Mouse (Mus musculus) embryo, embryonic 9.5 days (tissue): ENCODE measurements at regions not wholly inside any gene's neighbourhood (a gene's known extent, or its start where the extent isn't known, plus 50 kb on each side); places are given as distances from the start of the nearest gene placed in this dataset.

Experiments
- DNase-seq: peaks from one replicate; pipeline ENCODE4 v3.0.0-alpha.2; 2017; ENCODE audit errors: extremely low spot score

DNA sequence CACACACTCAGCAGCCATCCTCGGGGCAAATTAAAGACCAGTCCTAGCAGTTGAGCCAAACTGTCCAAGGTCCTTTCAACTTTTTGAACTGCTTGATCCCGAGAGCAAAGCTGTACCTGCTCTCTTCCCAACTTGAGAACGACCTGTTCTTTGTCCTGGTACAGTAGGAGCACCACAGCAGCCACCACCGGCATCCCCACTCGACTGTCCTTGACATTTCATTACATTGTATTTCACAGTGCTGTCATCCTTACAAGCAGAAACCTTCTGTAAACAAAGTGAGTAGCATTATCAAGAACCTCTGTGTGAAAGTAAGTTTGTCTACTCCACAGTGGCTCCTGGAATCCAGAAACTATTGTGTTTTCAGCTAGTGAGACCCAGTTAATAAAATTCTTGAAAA, 240.2 kb upstream of the Zfp462 start:
- DNase-seq: no peak

DNA sequence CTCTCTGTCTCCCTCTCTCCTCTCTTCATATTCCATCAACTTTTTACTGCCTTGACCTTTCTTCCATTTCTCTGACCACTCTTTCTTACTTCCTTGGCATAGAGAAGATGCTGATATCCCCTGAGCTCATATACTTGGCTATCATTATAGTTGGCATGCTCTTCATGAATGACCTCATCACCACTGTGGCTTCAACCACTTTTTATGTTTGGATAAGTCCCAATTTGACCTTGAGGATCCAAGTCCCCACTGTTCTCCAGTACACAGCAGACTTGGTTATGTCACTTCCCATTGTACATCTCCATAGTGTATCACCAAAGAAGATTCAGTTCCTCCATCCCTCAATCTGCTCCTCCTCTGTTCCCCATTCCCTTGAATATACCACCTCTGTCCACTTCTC, 235.1 kb upstream of the Zfp462 start:
- DNase-seq: no peak

DNA sequence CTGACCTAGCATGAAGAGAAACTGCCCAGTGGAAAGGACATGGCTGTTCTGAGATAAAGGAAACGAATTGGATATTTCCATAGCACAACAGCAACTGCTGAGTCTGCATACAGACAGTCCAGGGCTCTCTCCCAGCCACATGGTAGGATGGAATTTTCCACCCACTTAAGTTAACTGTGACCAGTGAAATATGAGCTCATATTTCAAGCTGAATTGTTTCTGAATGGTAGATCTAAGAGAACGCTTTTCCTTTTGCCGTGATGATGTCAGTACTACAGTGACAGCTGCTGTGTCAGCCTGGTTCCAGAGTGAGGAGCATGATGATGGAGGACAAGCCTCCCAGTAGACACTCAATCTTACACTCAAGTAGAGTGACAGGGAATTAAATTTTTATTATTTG, 231.9 kb upstream of the Zfp462 start:
- no peak for DNase-seq

DNA sequence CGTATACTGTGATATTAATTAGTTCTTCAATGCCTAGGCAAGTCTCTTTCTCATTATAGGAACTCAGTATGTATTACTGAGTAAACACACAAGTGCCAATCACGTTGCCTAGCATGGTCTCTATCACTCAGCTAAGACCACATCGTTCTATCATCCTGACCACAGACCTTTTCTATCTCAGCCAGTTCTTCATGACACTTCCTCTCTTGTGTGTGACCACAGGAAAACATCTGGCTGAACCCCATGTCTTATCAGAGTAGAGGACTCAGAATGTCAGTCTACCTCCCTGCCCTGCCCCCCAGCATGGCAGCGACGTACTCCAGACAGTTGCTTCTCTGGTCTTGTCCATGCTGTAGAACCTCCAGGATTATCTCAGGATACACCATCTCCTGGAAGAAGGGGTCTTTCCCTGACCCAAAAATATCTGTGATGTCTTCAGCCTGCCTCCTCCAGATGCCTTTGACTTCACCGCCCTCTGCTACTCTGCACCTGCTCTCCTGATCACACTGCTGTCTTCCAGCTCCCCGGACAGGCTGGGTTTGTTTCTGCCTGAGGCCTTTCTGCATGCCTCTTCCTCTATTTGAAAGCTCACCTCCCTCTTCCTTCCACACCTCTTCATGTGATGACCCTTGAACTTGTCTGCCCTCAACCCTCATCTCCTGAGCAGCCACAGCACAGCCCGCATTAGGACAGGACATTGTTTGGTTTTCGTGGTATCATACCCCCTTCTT, 230.1 kb upstream of the Zfp462 start:
- no peak for DNase-seq

DNA sequence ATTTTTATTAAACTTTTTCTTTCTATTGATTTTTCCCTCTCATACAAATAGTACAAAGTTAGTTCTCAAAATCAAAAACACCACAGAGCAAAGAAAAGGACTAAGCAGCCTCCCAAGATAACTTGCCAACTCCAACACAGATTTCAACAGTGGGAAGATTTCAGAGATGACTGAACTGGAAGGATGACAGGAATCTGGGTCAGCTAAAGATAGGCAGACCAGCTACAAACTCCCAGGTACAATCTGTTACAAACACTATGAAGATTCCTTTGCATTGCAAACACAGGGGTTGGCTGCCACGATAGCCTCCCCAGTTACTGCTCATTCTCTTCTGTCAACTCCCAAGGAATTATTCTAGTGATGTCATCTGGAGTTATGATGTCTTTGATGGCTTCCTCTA, 226.8 kb upstream of the Zfp462 start:
- DNase-seq: no peak

DNA sequence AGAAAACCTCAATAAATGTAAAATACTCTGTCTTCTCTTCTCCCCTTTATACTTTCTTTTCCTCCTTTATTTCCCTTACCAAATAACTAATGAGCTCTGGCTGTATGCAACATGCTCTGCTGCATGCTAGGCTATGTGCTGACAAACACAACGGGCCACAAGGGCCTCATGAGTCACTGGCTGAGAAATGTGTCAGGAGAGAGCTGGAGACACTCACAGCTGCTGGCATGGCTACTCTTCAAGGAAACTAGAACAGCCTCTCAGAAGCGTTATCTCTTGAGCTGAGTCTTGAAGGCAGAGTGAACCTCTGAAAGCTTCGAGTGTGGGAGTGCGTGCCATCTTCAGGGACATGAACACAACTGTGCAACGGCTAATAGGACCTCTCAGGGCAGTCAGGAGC, 205.8 kb upstream of the Zfp462 start:
- DNase-seq: no peak

DNA sequence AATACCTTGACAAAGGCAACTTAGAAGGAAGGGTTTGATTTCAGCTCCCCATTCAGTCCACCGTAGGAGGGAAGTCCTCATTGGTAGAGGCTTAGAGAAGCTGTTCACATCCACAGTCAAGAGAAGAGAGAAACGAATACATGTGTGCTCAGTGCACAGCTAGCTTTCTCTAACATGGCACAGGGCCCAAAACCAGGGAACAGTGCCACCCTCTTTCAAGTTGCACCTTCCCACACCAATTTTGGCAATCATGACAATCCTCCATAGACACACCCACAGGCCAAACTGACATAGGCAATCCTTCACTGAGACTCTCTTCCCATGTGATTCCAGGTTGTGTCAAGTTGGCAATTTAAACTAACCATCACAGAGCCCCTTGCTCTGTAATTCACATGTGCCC, 193.4 kb upstream of the Zfp462 start:
- DNase-seq: no peak

DNA sequence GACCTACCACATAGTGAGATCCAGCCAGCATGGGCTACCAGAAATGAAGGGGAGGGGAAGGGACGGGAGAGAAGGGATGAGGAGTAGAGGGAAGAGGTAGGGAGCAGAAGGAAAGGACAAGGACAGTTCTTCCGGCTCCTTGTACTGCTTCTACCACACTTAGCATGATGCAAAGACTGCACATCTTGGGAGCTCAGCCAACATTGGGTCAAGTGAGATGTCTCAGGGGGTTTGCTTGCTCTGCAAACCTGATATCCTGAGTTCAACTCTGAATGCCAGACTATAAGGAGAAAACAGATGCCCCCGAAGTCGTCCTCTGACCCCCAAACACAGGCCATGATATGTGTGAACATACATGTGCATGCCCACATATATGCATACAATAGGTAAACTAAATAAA, 188.4 kb upstream of the Zfp462 start:
- no peak for DNase-seq

DNA sequence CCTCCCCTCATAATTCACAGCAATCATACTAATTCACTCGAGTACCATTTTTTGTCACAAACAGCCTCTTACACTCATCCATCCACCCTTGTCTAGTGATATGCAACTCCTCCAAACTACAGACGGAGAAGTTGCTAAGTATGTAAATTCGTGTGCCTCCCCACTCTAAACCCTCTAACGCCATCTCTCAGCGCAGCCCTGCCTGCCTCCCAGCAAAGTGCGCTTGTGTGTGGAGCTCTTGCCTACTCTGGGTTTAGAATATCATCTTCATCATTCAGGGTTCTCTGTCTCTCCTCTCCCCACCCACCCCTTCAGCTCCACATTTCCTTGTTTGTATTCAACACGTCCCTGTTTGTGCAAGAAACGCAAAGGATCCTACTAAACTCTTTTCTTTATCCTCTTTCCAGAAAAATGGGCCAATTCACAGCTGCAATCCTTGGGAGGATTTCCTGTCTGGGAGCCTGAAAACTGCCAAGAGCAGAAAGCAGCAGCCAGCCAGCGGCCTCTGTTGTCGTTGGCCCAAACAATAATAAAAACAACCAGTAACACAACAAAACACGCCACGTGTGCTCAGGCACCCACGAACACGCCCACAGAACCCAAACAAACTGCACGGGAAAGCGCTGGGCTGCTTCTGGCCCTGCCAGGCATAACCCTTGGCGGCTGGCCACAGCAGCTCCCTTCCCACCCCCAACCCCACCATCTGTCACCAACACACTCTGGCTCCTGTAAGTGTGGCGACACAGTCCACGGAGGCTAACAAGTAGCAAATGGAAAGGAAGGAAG, 186.9 kb upstream of the Zfp462 start:
- DNase-seq: peak; percentile 24

DNA sequence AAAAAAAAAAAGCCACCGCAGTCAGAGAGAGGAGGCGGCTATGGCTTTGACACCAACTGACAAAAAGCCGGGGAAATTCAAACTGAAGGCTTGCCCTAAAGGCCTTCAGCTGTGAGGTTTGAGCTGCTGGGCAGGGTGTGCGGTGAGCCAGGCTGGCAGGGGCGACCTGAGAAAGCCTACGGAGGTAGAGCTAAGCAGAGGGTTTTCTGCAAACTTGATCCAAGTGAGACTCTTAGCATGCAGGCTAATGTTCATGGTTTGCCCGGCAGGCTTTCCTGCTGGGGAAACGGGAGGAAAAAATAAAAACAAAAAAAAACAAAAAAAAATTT, 186.4 kb upstream of the Zfp462 start:
- DNase-seq: no peak

DNA sequence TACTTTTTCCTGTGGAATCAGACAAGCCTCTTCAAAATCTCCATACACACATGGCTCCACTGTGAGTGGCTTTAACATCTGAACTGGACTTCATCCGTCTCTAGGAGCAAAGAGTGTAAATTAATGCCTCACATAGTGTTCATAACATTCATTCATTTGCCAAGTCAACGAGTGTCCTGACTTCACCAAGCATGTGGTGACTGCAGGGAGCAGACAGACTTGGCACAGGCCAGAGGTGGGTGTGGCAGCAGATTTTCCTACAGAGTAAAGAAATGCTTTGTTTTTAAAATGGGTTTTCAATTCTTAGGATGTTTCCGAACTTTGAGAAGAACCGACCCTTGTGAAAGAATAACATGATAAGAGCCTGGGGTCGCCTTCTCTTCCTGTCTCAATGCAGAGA, 183.6 kb upstream of the Zfp462 start:
- no peak for DNase-seq

DNA sequence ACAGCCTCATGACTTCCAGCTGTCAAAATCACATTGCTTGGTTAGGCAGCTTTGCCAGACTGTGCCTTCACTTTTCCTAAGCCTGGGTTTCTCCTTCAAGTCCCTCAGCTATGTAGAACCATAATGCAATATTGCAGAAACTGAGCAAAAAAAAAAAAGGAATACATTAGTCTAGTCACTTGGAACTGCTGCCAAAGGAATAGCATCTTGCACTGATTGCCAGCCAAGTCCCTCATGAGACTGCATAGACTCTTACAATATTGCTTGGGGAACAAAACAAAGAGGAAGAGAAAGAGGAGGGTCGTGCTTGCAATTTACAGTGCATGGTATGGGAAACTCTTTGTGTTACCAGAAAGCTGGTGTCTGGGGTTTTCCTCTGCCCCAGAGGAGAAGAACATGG, 179.8 kb upstream of the Zfp462 start:
- no peak for DNase-seq

DNA sequence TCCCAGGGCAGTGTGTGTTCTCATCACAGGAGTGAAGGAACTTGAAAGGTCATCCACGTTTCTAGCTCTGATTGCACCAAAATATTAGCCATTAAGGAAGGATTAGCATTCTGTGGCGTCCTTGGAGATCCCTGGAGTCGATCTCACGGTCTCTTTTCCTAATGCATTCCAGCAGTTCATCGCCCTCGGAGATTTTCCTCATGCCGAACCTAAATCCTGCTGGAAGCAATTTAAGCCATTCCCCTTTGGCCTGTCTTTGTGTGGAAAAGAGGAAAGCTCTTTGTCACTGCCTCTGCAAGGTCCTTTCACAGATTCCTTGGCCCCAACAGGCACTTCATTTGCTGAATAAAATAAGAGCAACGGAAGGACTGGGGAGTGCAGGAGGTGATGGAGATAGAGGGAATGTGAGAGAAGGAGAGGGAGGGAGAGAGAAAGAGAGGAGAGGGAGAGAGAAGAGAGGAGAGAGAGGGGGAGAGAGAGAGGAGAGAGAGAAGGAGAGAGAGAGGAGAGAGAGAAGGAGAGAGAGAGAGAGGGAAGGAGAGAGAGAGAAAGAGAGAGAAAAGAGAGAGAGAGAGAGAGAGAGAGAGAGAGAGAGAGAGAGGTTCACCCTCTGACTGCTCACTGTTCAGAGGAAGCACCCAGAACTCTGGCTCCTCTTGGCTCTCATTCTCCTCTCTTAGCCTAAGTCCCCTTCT, 177.2 kb upstream of the Zfp462 start:
- DNase-seq: peak; percentile 29

DNA sequence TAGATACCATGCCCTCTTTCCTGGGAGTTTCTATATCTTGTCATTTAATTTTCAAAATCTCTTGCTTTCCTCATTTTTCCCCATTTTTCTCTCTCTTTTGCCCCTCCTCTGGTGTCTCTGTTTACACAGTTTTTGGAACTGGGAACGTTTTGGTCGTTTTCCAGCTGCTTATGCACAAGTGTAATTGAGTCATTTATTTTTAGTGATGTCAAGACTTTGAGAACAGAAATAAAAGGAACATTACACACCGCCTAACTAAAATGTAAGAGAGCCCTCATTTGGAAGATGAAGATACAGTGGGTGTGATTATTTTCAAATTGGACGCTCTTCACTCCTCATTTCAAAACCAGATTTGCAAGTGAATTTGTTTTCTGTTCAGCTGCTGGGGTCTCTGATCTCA, 176.0 kb upstream of the Zfp462 start:
- no peak for DNase-seq

DNA sequence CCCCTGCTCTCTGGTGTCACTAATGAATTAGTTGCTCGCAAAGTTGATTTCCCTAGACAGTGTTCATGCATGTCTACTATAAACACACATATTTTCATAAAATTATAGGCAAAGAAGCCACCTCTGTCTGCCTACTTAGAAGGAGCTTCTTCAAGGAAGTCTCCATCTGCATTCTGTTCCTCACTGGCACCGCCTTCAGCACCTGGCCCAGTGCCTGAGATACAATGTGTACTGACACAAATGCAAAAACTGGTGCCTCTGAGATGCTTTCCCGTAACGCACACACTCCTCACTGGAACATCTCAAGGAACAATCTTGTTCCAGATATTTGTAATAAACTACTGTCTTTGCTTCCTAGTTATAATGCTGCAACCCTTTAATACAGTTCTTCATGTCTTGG, 170.8 kb upstream of the Zfp462 start:
- DNase-seq: no peak

DNA sequence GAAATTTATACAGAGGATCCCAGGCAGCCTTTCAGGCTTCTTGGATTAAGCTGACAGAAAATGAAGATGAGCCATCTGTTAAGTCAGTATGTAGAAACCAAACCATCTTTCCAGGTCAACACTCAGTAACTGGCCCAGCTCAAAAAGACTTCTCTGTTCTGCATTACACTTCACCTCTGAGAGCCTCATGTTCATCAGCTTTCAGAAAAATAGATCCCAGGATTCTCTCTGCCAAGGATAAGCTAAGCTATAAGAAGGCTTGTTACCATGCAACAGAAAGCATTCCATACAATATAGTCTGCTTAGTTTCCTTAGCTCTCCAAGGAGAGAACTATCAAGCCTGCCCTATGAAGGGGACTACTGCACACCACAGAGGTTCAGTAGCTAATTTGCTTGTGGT, 170.1 kb upstream of the Zfp462 start:
- DNase-seq: no peak

DNA sequence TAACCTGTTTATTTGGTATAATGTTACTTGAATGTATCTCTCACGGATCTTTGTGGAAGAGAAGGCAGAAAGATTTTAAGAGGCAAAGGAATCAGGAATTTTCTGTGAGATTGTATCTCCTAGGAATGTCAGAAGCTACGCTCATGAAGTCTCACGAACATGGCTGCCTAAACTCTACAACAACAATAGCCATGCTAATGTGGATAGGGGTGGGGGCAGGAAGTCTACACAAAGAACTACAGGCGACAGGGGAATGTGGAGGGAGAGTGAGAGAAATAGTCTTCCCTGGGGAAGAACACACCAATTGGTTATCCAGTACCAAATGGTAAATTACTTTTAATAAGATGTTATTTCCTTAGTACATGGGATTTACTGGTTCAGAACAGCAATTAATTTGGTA, 164.3 kb upstream of the Zfp462 start:
- no peak for DNase-seq

DNA sequence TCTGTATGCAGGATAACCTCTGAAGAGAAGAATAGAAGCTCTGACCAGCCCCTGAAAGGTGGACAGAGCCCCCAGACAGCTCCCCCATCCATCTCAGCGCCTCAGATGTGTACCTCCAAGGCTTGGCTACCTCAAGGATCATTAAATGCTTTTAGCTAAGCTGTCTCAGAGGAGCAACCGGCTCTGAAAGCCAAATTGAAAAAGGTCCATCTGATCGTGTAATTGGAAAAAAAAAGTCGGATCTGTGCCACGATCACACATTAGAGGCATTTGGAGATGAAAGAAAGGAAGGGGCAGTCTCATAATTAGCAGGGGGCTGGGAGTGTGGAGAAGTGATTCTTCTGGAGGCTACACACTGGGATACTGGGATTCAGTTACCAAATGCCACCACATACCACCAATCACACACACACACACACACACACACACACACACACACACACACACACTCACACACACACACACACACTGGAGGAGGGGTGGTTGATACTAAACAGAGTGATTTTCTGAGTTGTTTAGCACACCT, 153.6 kb upstream of the Zfp462 start:
- DNase-seq: no peak

DNA sequence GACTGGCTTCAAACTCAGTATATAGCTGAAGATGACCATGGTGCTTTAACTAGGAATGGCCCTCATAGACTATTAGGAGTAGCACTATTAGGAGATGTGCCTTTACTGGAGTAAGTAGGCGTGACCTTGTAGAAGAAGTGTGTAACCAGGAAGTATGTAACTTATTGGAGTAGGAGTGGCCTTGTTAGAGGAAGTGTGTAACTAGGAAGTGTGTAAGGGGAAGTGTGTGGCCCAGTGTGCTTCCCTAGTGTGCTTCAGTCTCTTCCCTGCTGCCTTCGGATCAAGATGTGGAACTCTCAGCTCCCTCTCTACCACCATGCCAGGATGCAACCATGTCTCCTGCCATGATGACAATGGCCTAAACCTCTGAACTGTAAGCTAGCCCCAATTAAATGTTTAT, 151.0 kb upstream of the Zfp462 start:
- no peak for DNase-seq

DNA sequence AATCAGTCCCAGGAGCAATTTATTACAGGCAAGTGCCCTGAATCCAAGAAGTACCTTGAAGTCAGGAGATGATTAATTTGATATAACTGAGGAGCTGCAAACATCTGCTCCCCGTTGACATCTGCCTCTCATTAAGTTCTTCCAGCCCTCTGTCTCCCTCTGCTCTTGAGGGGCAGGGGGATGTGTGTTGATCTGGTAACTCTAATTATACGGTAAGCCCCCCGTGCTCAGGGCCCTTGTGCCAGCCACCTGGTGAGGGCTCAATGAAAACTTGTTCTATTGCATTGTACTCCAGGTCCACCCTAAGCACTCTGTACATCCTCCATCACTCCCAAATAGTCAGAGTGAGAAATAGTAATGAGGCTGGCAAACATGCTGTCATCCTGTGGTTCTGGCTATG, 149.6 kb upstream of the Zfp462 start:
- DNase-seq: peak; percentile 7

DNA sequence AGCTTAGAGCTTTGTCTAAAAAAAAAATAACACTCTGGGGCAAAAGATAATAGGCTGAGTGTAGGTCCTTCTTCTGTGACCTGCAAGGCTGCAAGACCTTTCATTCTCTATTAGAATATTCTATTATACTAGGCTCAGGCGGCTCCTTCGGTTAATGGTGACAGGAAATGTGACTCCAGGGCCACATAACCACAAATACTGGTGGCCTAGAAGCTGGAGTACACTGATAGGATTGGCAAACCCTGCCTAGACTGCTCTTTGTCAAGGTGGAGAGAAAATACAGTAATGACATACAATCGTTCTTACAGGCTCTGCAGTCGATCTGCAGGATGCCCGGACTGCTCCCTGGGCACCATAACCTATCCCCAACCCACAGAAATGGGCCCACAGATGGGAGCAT, 146.3 kb upstream of the Zfp462 start:
- no peak for DNase-seq

DNA sequence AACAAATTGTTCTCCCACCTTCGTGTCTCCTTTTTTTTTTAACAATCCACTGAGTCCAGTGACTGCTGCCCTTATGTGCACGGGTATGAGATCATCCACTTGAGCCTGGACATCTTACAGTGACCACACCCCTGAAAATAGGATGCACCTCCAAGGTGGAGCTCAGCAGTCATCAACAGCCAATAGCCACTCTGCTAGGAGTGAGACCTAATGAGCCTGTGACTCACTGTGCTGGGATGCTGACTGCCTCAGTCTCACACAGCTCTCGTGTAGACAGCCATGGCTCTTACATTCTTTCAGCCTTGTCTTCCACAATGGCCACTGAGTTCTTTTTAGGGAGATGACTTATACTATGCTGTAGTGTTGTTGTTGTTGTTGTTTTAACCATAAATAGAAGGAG, 133.7 kb upstream of the Zfp462 start:
- no peak for DNase-seq
